In genomic region chr15:10506099-10506498, GRCm38 (mm10) we compare ENCODE assay signal across 15 mouse cellular contexts. TPM values are rescaled to one million over a fixed set of nuclear protein-coding genes. Genes with fewer than 3 reads are reported as not detected.
A peak's percentile ranks its signal among the peaks of the same experiment; 100 is the strongest.
DNase-seq lines count a peak whose midpoint lies in the region; ATAC-seq and TF ChIP-seq lines count a peak whose summit lies in the region.
"Had no signal": no experiment of that assay in that cellular context is flagged by ENCODE, and none has a peak within 500 bp of the region (broad histone marks: within the 10 kb centered on the region; RNA-seq: fewer than 3 reads in every experiment).

No protein-coding gene starts in this region.

- H3K79me2 ChIP-seq in heart, adult 2 months (replicated peaks; ENCODE audit: control insufficient read depth, insufficient read depth, low read length), result no peaks in the 10 kb centered on the region

- H3K4me1 ChIP-seq in heart, adult 2 months (ENCODE audit: control insufficient read depth, insufficient read depth, low read length), result no peaks in the 10 kb centered on the region
- H3K4me1 ChIP-seq in heart, embryonic 12.5 days (replicated peaks), result no peaks in the 10 kb centered on the region
- H3K4me1 ChIP-seq in embryonic facial prominence, embryonic 11.5 days (ENCODE audit: control insufficient read depth, insufficient read depth, low read length), result 0 out of 2 replicates have a peak, but pooled peaks cover 2% of the 10 kb centered on the region
- no peaks in the 10 kb centered on the region for H3K4me1 ChIP-seq in midbrain, embryonic 16.5 days (ENCODE audit: control insufficient read depth, insufficient read depth, low read length)

- TF ChIP-seq EP300 in heart, adult 2 months (IDR thresholded peaks at IDR 0.05; ENCODE audit: insufficient read depth, low read depth, low read length), result no peak

- H3K4me3 ChIP-seq in heart, adult 2 months, result no peak overlapping the region
- H3K4me3 ChIP-seq in heart, embryonic 12.5 days, result no peak overlapping the region
- H3K4me3 ChIP-seq in embryonic facial prominence, embryonic 11.5 days (ENCODE audit: low read depth, low read length), result no peak overlapping the region
- H3K4me3 ChIP-seq in midbrain, embryonic 16.5 days (ENCODE audit: low read depth, low read length), result no peak overlapping the region

- intact Hi-C loops in heart, adult 2 months (cut with DNase I), result no loop called here
- intact Hi-C loops in heart, postnatal 25 days (cut with DNase I), result no loop called here

- no peak for TF ChIP-seq POLR2A in heart, adult 2 months (IDR thresholded peaks at IDR 0.05; ENCODE audit: insufficient read depth, low read depth, low read length)

- ATAC-seq in heart, embryonic 12.5 days (ENCODE audit: insufficient number of reproducible peaks, low FRiP score), result no peak
- ATAC-seq in embryonic facial prominence, embryonic 11.5 days (replicated peaks; ENCODE audit: insufficient number of reproducible peaks, low FRiP score, low TSS enrichment, low read depth), result no peak
- ATAC-seq in midbrain, embryonic 16.5 days, result no peak

- WGBS in heart, adult 2 months, result 40% methylated on average over 11 of the region's 11 CpGs
- WGBS in heart, embryonic 12.5 days, result 52% methylated on average over 11 of the region's 11 CpGs
- WGBS in embryonic facial prominence, embryonic 11.5 days, result 43% methylated on average over 11 of the region's 11 CpGs
- WGBS in midbrain, embryonic 16.5 days, result 79% methylated on average over 11 of the region's 11 CpGs

- DNase-seq in heart, adult 2 months, result peak; percentile 34 to 40
- DNase-seq in embryonic facial prominence, embryonic 11.5 days (ENCODE audit: low spot score), result peak; percentile 51
- peak; percentile 45 for DNase-seq in heart, postnatal 25 days (ENCODE audit: low spot score)
- DNase-seq in lung, postnatal 25 days (ENCODE audit: low spot score), result peak; percentile 6
- DNase-seq in left cerebral cortex, adult 9 months (ENCODE audit: low spot score in 2 of 2), result no peak
- DNase-seq in thymus, postnatal 10 days (ENCODE audit: low spot score in 2 of 2), result no peak
- DNase-seq: cerebellum, adult 2 months had no signal

- H3K36me3 ChIP-seq in heart, adult 2 months (ENCODE audit: control insufficient read depth, insufficient read depth, low read length), result no peaks in the 10 kb centered on the region
- no peaks in the 10 kb centered on the region for H3K36me3 ChIP-seq in heart, embryonic 12.5 days
- no peaks in the 10 kb centered on the region for H3K36me3 ChIP-seq in embryonic facial prominence, embryonic 11.5 days (replicated peaks; ENCODE audit: control insufficient read depth, insufficient read depth, low read depth, low read length)
- no peaks in the 10 kb centered on the region for H3K36me3 ChIP-seq in midbrain, embryonic 16.5 days (ENCODE audit: control insufficient read depth, insufficient read depth, low read length)

- H3K4me2 ChIP-seq in heart, embryonic 12.5 days, result no peak overlapping the region
- no peak overlapping the region for H3K4me2 ChIP-seq in embryonic facial prominence, embryonic 11.5 days (ENCODE audit: low read depth, low read length)
- H3K4me2 ChIP-seq in midbrain, embryonic 16.5 days (ENCODE audit: low read length), result no peak overlapping the region

- no peak overlapping the region for H3K9ac ChIP-seq in heart, adult 2 months (ENCODE audit: low read depth, low read length)
- no peak overlapping the region for H3K9ac ChIP-seq in heart, embryonic 12.5 days
- no peak overlapping the region for H3K9ac ChIP-seq in embryonic facial prominence, embryonic 11.5 days (replicated peaks; ENCODE audit: low read length)
- no peak overlapping the region for H3K9ac ChIP-seq in midbrain, embryonic 16.5 days (ENCODE audit: low read depth, low read length)

- H3K9me3 ChIP-seq in heart, embryonic 12.5 days (replicated peaks), result no peaks in the 10 kb centered on the region
- no peaks in the 10 kb centered on the region for H3K9me3 ChIP-seq in embryonic facial prominence, embryonic 11.5 days (replicated peaks; ENCODE audit: control insufficient read depth, low read length)
- no peaks in the 10 kb centered on the region for H3K9me3 ChIP-seq in midbrain, embryonic 16.5 days (replicated peaks; ENCODE audit: control insufficient read depth, low read length, poor library complexity, severe bottlenecking)

- H3K27me3 ChIP-seq in heart, adult 2 months (ENCODE audit: control insufficient read depth, insufficient read depth, low read length), result no peaks in the 10 kb centered on the region
- no peaks in the 10 kb centered on the region for H3K27me3 ChIP-seq in heart, embryonic 12.5 days (replicated peaks)
- H3K27me3 ChIP-seq in embryonic facial prominence, embryonic 11.5 days (ENCODE audit: control insufficient read depth, insufficient read depth, low read length), result no peaks in the 10 kb centered on the region
- H3K27me3 ChIP-seq in midbrain, embryonic 16.5 days (ENCODE audit: control insufficient read depth, insufficient read depth, low read depth, low read length), result no peaks in the 10 kb centered on the region

- H3K27ac ChIP-seq in heart, adult 2 months, result no peak overlapping the region
- H3K27ac ChIP-seq in heart, embryonic 12.5 days (ENCODE audit: poor library complexity, severe bottlenecking), result no peak overlapping the region
- H3K27ac ChIP-seq in embryonic facial prominence, embryonic 11.5 days (replicated peaks; ENCODE audit: low read depth, low read length), result no peak overlapping the region
- H3K27ac ChIP-seq in midbrain, embryonic 16.5 days (ENCODE audit: low read length), result no peak overlapping the region

- no peak for TF ChIP-seq CTCF in heart, adult 2 months (IDR thresholded peaks at IDR 0.05)

RNA-seq across cellular contexts. Expression of gene Rad1, which starts 20.3 kb away (rescaled TPM):
- total RNA-seq in heart, adult 2 months (2021), result 1 to 10 TPM; 9.0 to 9.3 TPM
- 4.8 and 9.6 TPM in 2 replicates for polyA plus RNA-seq in heart, adult 2 months (2012; rRNA removed)
- polyA plus RNA-seq in heart, embryonic 12.5 days (2016; fragmentation: Nextera tagmentation; extraction: Ambion mirVana), result 21.0 and 23.2 TPM in 2 replicates
- 31.2 and 34.1 TPM in 2 replicates for polyA plus RNA-seq in embryonic facial prominence, embryonic 11.5 days (2014; fragmentation: Nextera tagmentation; extraction: Ambion mirVana)
- 1 to 10 TPM; 6.7 to 8.2 TPM for total RNA-seq in heart, postnatal 25 days (2021)
- 20.1 and 24.2 TPM in 2 replicates for polyA plus RNA-seq in midbrain, embryonic 16.5 days (2015; fragmentation: Nextera tagmentation; extraction: Ambion mirVana)

RNA-seq across cellular contexts. Expression of gene Brix1, which starts 20.4 kb away (rescaled TPM):
- total RNA-seq in heart, adult 2 months (2021), result 10 to 100 TPM; 20.9 to 24.4 TPM
- polyA plus RNA-seq in heart, adult 2 months (2012; rRNA removed), result 2.6 and 4.5 TPM in 2 replicates
- polyA plus RNA-seq in heart, embryonic 12.5 days (2016; fragmentation: Nextera tagmentation; extraction: Ambion mirVana), result 79.7 and 85.8 TPM in 2 replicates
- polyA plus RNA-seq in embryonic facial prominence, embryonic 11.5 days (2014; fragmentation: Nextera tagmentation; extraction: Ambion mirVana), result 157 and 185 TPM in 2 replicates
- 10 to 100 TPM; 18.4 to 22.5 TPM for total RNA-seq in heart, postnatal 25 days (2021)
- 54.8 and 62.7 TPM in 2 replicates for polyA plus RNA-seq in midbrain, embryonic 16.5 days (2015; fragmentation: Nextera tagmentation; extraction: Ambion mirVana)

RNA-seq across cellular contexts. Expression of gene Dnajc21, which starts 35.8 kb away (rescaled TPM):
- 10 to 100 TPM; 34.5 to 41.2 TPM for total RNA-seq in heart, adult 2 months (2021)
- 2.2 and 5.4 TPM in 2 replicates for polyA plus RNA-seq in heart, adult 2 months (2012; rRNA removed)
- 13.0 and 13.2 TPM in 2 replicates for polyA plus RNA-seq in heart, embryonic 12.5 days (2016; fragmentation: Nextera tagmentation; extraction: Ambion mirVana)
- 14.3 and 18.2 TPM in 2 replicates for polyA plus RNA-seq in embryonic facial prominence, embryonic 11.5 days (2014; fragmentation: Nextera tagmentation; extraction: Ambion mirVana)
- total RNA-seq in heart, postnatal 25 days (2021), result 10 to 100 TPM; 33.6 to 34.5 TPM
- polyA plus RNA-seq in midbrain, embryonic 16.5 days (2015; fragmentation: Nextera tagmentation; extraction: Ambion mirVana), result 8.3 and 8.5 TPM in 2 replicates

RNA-seq across cellular contexts. Expression of gene Ttc23l, which starts 52.4 kb away (rescaled TPM):
- not detected for total RNA-seq in heart, adult 2 months (2021)
- polyA plus RNA-seq in heart, adult 2 months (2012; rRNA removed), result 0.12 TPM in 1 of 2 replicates, not detected in the other
- polyA plus RNA-seq in heart, embryonic 12.5 days (2016; fragmentation: Nextera tagmentation; extraction: Ambion mirVana), result not detected in 2 replicates
- not detected in 2 replicates for polyA plus RNA-seq in embryonic facial prominence, embryonic 11.5 days (2014; fragmentation: Nextera tagmentation; extraction: Ambion mirVana)
- not detected for total RNA-seq in heart, postnatal 25 days (2021)
- 0.10 TPM in 1 of 2 replicates, not detected in the other for polyA plus RNA-seq in midbrain, embryonic 16.5 days (2015; fragmentation: Nextera tagmentation; extraction: Ambion mirVana)
- total RNA-seq: gastrocnemius, postnatal 4 days; layer of hippocampus, adult 18-20 months; megakaryocyte progenitor cell, adult 5-6 weeks; neutrophil, adult 5-6 weeks had no signal
- polyA plus RNA-seq: C2C12; cerebellum, adult 2 months; stomach, embryonic 16.5 days had no signal

Comparison
In these comparisons a context has a peak if more than half of its experiments do, and no peak if none do; other contexts are left out.
1. RNA of gene Brix1, which starts 20.4 kb away (polyA plus RNA-seq): 157 to 185 TPM in embryonic facial prominence, embryonic 11.5 days, 79.7 to 85.8 TPM in heart, embryonic 12.5 days and 54.8 to 62.7 TPM in midbrain, embryonic 16.5 days; 2.6 to 4.5 TPM in heart, adult 2 months; every median in the first group is over 10 times any median in the second.
2. DNase-seq: peak in heart, adult 2 months (2 of 2), embryonic facial prominence, embryonic 11.5 days (single experiment), heart, postnatal 25 days (single experiment) and lung, postnatal 25 days (single experiment); none in left cerebral cortex, adult 9 months (0 of 2) and thymus, postnatal 10 days (0 of 2).